Mouse (Mus musculus): ENCODE measurements around the gene E330034G19Rik.
"Not testable (repeated sequence)": the region's sequence is repeated elsewhere in the genome, so short reads cannot be mapped to it uniquely, and the experiment has no call there.

E330034G19Rik gene

GRCm38 (mm10) chr14:24292914-24293313 is at the start of gene E330034G19Rik:
E330034G19Rik (plus strand) TSS chr14:24293214.
- DNase-seq (ENCODE audit: low spot score in 2 of 2) = no peak

GRCm38 (mm10) chr14:24244330-24245176 is 48.5 kb upstream of the E330034G19Rik start:
- DNase-seq (ENCODE audit: low spot score in 2 of 2) = no peak

- peak in 1 of 2 experiments; percentile 53 for DNase-seq (ENCODE audit: low spot score in 2 of 2)
Observed at GRCm38 (mm10) chr14:24245177-24246081, 47.6 kb upstream of the E330034G19Rik start, which contains the start of gene Dlg5. Dlg5 (minus strand) TSS chr14:24245920.

- no peak for DNase-seq (ENCODE audit: low spot score in 2 of 2)
Observed at GRCm38 (mm10) chr14:24249926-24250325, 43.1 kb upstream of the E330034G19Rik start.

GRCm38 (mm10) chr14:24251326-24251725 is 41.7 kb upstream of the E330034G19Rik start:
- DNase-seq (ENCODE audit: low spot score in 2 of 2) = no peak

GRCm38 (mm10) chr14:24253611-24254202 is 39.3 kb upstream of the E330034G19Rik start:
- no peak for DNase-seq (ENCODE audit: low spot score in 2 of 2)

GRCm38 (mm10) chr14:24255956-24256355 is 37.1 kb upstream of the E330034G19Rik start:
- no peak for DNase-seq (ENCODE audit: low spot score in 2 of 2)

- no peak for DNase-seq (ENCODE audit: low spot score in 2 of 2)
Observed at GRCm38 (mm10) chr14:24260391-24260790, 32.6 kb upstream of the E330034G19Rik start.

- DNase-seq (ENCODE audit: low spot score in 2 of 2) = no peak
Observed at GRCm38 (mm10) chr14:24262382-24262781, 30.6 kb upstream of the E330034G19Rik start.

- peak; percentile 38 to 43 for DNase-seq (ENCODE audit: low spot score in 2 of 2)
Observed at GRCm38 (mm10) chr14:24262915-24263314, 30.1 kb upstream of the E330034G19Rik start.

GRCm38 (mm10) chr14:24269571-24269970 is 23.4 kb upstream of the E330034G19Rik start:
- no peak for DNase-seq (ENCODE audit: low spot score in 2 of 2)

- DNase-seq (ENCODE audit: low spot score in 2 of 2) = no peak
Observed at GRCm38 (mm10) chr14:24273575-24273974, 19.4 kb upstream of the E330034G19Rik start.

- DNase-seq (ENCODE audit: low spot score in 2 of 2) = no peak
Observed at GRCm38 (mm10) chr14:24275534-24275933, 17.5 kb upstream of the E330034G19Rik start.

GRCm38 (mm10) chr14:24281278-24281677 is 11.7 kb upstream of the E330034G19Rik start:
- no peak for DNase-seq (ENCODE audit: low spot score in 2 of 2)

GRCm38 (mm10) chr14:24282276-24282675 is 10.7 kb upstream of the E330034G19Rik start:
- DNase-seq (ENCODE audit: low spot score in 2 of 2) = no peak

GRCm38 (mm10) chr14:24286136-24286535 is 6.9 kb upstream of the E330034G19Rik start:
- no peak for DNase-seq (ENCODE audit: low spot score in 2 of 2)

- DNase-seq (ENCODE audit: low spot score in 2 of 2) = no peak
Observed at GRCm38 (mm10) chr14:24290726-24291125, 2.3 kb upstream of the E330034G19Rik start.

GRCm38 (mm10) chr14:24293631-24294030 is 617 bp downstream of the E330034G19Rik start:
- no peak for DNase-seq (ENCODE audit: low spot score in 2 of 2)

GRCm38 (mm10) chr14:24302126-24302525 is 9.1 kb downstream of the E330034G19Rik start:
- not testable (repeated sequence) for DNase-seq (ENCODE audit: low spot score in 2 of 2)

GRCm38 (mm10) chr14:24306667-24307066 is 13.7 kb downstream of the E330034G19Rik start:
- no peak for DNase-seq (ENCODE audit: low spot score in 2 of 2)

GRCm38 (mm10) chr14:24307146-24307545 is 14.1 kb downstream of the E330034G19Rik start:
- DNase-seq (ENCODE audit: low spot score in 2 of 2) = no peak

GRCm38 (mm10) chr14:24311110-24311509 is 18.1 kb downstream of the E330034G19Rik start:
- DNase-seq (ENCODE audit: low spot score in 2 of 2) = peak; percentile 12 to 50
